27 mouse cellular contexts compared by ENCODE assay signal in the genomic region with DNA sequence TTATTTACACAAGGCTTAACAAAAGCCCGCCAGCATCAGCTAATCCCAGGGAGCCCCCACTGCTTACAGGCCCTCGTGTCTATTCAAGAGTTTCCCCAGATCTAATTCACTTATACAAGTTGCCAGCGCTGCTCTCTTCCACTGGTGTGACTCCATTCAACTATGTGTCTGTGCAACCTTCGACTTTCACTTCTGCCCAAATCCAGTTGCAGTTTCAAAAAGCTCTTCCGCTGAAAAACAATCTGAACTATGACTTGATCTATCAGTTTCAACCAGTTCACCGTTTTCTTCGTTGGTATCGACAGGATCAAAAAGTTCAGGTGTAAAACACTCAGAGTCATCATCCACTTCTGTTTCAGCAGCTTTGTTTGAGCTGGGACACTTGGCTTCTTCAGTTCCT.
"Had no signal": no experiment of that assay in that cellular context is flagged by ENCODE, and none has a peak within 500 bp of the region (broad histone marks: within the 10 kb centered on the region; RNA-seq: fewer than 3 reads in every experiment).

No protein-coding gene starts in this region.

- H3K9me3 ChIP-seq: embryonic facial prominence, embryonic 10.5 days; embryonic facial prominence, embryonic 12.5 days; embryonic facial prominence, embryonic 13.5 days; embryonic facial prominence, embryonic 15.5 days; forebrain, embryonic 10.5 days; forebrain, embryonic 12.5 days; forebrain, embryonic 13.5 days; forebrain, embryonic 15.5 days had no signal

- H3K36me3 ChIP-seq: embryonic facial prominence, embryonic 12.5 days; forebrain, embryonic 15.5 days had no signal

- H3K27ac ChIP-seq: embryonic facial prominence, embryonic 10.5 days; embryonic facial prominence, embryonic 12.5 days; embryonic facial prominence, embryonic 13.5 days; embryonic facial prominence, embryonic 15.5 days; forebrain, embryonic 10.5 days; forebrain, embryonic 12.5 days; forebrain, embryonic 13.5 days; forebrain, embryonic 15.5 days; gastrocnemius, adult 2 months; heart, adult 2 months had no signal

- H3K4me1 ChIP-seq: embryonic facial prominence, embryonic 10.5 days; embryonic facial prominence, embryonic 12.5 days; embryonic facial prominence, embryonic 13.5 days; embryonic facial prominence, embryonic 15.5 days; forebrain, embryonic 10.5 days; forebrain, embryonic 12.5 days; forebrain, embryonic 13.5 days; forebrain, embryonic 15.5 days had no signal

- H3K4me2 ChIP-seq: embryonic facial prominence, embryonic 12.5 days; embryonic facial prominence, embryonic 13.5 days; embryonic facial prominence, embryonic 15.5 days; forebrain, embryonic 12.5 days; forebrain, embryonic 13.5 days; forebrain, embryonic 15.5 days had no signal

- ATAC-seq: forebrain, embryonic 13.5 days; forebrain, embryonic 14.5 days; forebrain, embryonic 15.5 days; forebrain, embryonic 16.5 days; forebrain, postnatal 0 days had no signal

- H3K9ac ChIP-seq: embryonic facial prominence, embryonic 12.5 days; embryonic facial prominence, embryonic 13.5 days; embryonic facial prominence, embryonic 15.5 days; forebrain, embryonic 12.5 days; forebrain, embryonic 13.5 days; forebrain, embryonic 15.5 days; forebrain, postnatal 0 days had no signal

- H3K4me3 ChIP-seq: embryonic facial prominence, embryonic 10.5 days; embryonic facial prominence, embryonic 12.5 days; embryonic facial prominence, embryonic 13.5 days; embryonic facial prominence, embryonic 15.5 days; erythroblast, embryonic 14.5 days; forebrain, embryonic 10.5 days; forebrain, embryonic 12.5 days; forebrain, embryonic 13.5 days; forebrain, embryonic 15.5 days; gastrocnemius, adult 2 months; heart, adult 2 months had no signal

- H3K27me3 ChIP-seq: embryonic facial prominence, embryonic 12.5 days; embryonic facial prominence, embryonic 13.5 days; embryonic facial prominence, embryonic 15.5 days; forebrain, embryonic 12.5 days; forebrain, embryonic 13.5 days; forebrain, embryonic 15.5 days had no signal

- DNase-seq: cerebellum, adult 9-10 months; cerebellum, adult 9-11 months; cerebellum, postnatal 10 days; cerebellum, postnatal 14 days; cerebellum, postnatal 25 days; cerebellum, postnatal 36 days; embryo, embryonic 11 days; forebrain, postnatal 0 days; gastrocnemius, adult 2 months; gastrocnemius, postnatal 10 days; gastrocnemius, postnatal 14 days; gastrocnemius, postnatal 25 days; gastrocnemius, postnatal 36 days; heart, adult 11 months; heart, adult 18-20 months; heart, adult 2 months had no signal
